Mouse (Mus musculus): ENCODE results near the gene Pbp2.

DNA sequence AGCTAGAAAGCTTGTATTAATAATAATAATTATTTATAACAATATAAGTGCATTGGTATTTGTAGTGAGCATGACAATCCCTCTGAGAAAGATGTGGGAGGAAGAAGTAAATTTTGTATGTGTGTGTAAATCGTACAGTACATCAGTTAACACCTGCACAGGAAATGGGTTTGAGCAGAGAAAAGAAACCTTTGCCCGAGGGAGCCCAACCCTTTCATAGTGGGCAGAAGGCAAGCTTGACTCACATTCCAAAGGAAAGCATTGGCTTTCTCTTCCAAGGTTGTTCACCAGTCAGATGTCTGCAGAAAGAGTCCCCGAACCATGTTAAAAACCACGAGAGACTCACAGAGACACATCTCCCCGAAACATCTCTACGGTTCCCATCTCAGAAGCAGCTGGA, 37.1 kb downstream of the Pbp2 start:
- TF ChIP-seq FLI1 (IDR thresholded peaks at IDR 0.05; ENCODE audit: low read length) = no peak
- TF ChIP-seq GATA1 (IDR thresholded peaks at IDR 0.05; ENCODE audit: borderline replicate concordance, low read length) = no peak
